In genomic region chr10:41809080-41809770, GRCm38 (mm10) we compare ENCODE assay signal across 7 mouse cellular contexts. TPM values are rescaled to one million over a fixed set of nuclear protein-coding genes. Genes with fewer than 3 reads are reported as not detected.
DNase-seq lines count a peak whose midpoint lies in the region; ATAC-seq lines count a peak whose summit lies in the region.

No protein-coding gene starts in this region.

- H3K4me2 ChIP-seq in embryonic facial prominence, embryonic 12.5 days (replicated peaks), result peak overlapping the region; percentile 78
- H3K4me2 ChIP-seq in heart, embryonic 11.5 days, result peak overlapping the region; percentile 82
- H3K4me2 ChIP-seq in lung, embryonic 16.5 days (ENCODE audit: low read depth, low read length), result peak overlapping the region; percentile 59

- H3K36me3 ChIP-seq in embryonic facial prominence, embryonic 12.5 days, result no peaks in the 10 kb centered on the region
- H3K36me3 ChIP-seq in heart, embryonic 11.5 days (ENCODE audit: control insufficient read depth, insufficient read depth, low read length), result no peaks in the 10 kb centered on the region; the same call in 1 of the 2 replicates
- no peaks in the 10 kb centered on the region for H3K36me3 ChIP-seq in lung, embryonic 16.5 days (ENCODE audit: control insufficient read depth, insufficient read depth, low read length)

- H3K27ac ChIP-seq in embryonic facial prominence, embryonic 12.5 days, result peak overlapping the region; percentile 96
- H3K27ac ChIP-seq in heart, embryonic 11.5 days (ENCODE audit: low read depth, low read length), result peak overlapping the region; percentile 96
- H3K27ac ChIP-seq in lung, embryonic 16.5 days (ENCODE audit: low read length), result peak overlapping the region; percentile 98

- H3K27me3 ChIP-seq in embryonic facial prominence, embryonic 12.5 days, result no peaks in the 10 kb centered on the region
- H3K27me3 ChIP-seq in heart, embryonic 11.5 days (ENCODE audit: control insufficient read depth, insufficient read depth, low read length), result no peaks in the 10 kb centered on the region
- no peaks in the 10 kb centered on the region for H3K27me3 ChIP-seq in lung, embryonic 16.5 days (ENCODE audit: control insufficient read depth, insufficient read depth, low read depth, low read length)

- H3K4me3 ChIP-seq in embryonic facial prominence, embryonic 12.5 days, result peak overlapping the region; percentile 75
- H3K4me3 ChIP-seq in heart, embryonic 11.5 days (ENCODE audit: low read depth, low read length), result peak overlapping the region; percentile 67
- H3K4me3 ChIP-seq in lung, embryonic 16.5 days (ENCODE audit: low read length), result peak overlapping the region; percentile 78

- DNase-seq in ES-CJ7 (ENCODE audit: low read depth, low spot score), result peak; percentile 96
- DNase-seq in adrenal gland, adult 2 months, result peak; percentile 90
- DNase-seq in kidney, postnatal 14 days, result peak; percentile 91
- peak; percentile 92 to 94 for DNase-seq in right cerebral cortex, postnatal 10 days (ENCODE audit: low spot score in 2 of 2)

- H3K9me3 ChIP-seq in embryonic facial prominence, embryonic 12.5 days, result no peaks in the 10 kb centered on the region
- H3K9me3 ChIP-seq in heart, embryonic 11.5 days (replicated peaks; ENCODE audit: control insufficient read depth, low read length), result no peaks in the 10 kb centered on the region
- no peaks in the 10 kb centered on the region for H3K9me3 ChIP-seq in lung, embryonic 16.5 days (ENCODE audit: control insufficient read depth, low read length)

- ATAC-seq in embryonic facial prominence, embryonic 12.5 days (ENCODE audit: insufficient number of reproducible peaks, insufficient read depth, low FRiP score, low TSS enrichment), result peak; percentile 79
- ATAC-seq in heart, embryonic 11.5 days (replicated peaks; ENCODE audit: insufficient number of reproducible peaks, low FRiP score, low TSS enrichment), result peak; percentile 75
- peak; percentile 75 for ATAC-seq in lung, embryonic 16.5 days (ENCODE audit: low read depth)

- WGBS in embryonic facial prominence, embryonic 12.5 days, result 5% methylated on average over 25 of the region's 25 CpGs
- WGBS in heart, embryonic 11.5 days (ENCODE audit: insufficient replicate concordance), result 3% methylated on average over 25 of the region's 25 CpGs
- WGBS in lung, embryonic 16.5 days, result 2% methylated on average over 25 of the region's 25 CpGs

- peaks cover 22% of the 10 kb centered on the region for H3K4me1 ChIP-seq in embryonic facial prominence, embryonic 12.5 days
- peaks cover 19% of the 10 kb centered on the region for H3K4me1 ChIP-seq in heart, embryonic 11.5 days (ENCODE audit: control insufficient read depth, insufficient read depth, low read length)
- peaks cover 22% of the 10 kb centered on the region for H3K4me1 ChIP-seq in lung, embryonic 16.5 days (replicated peaks; ENCODE audit: control insufficient read depth, insufficient read depth, low read length)

- peak overlapping the region; percentile 78 for H3K9ac ChIP-seq in embryonic facial prominence, embryonic 12.5 days
- peak overlapping the region; percentile 79 for H3K9ac ChIP-seq in heart, embryonic 11.5 days (ENCODE audit: low read depth, low read length)
- H3K9ac ChIP-seq in lung, embryonic 16.5 days (ENCODE audit: low read length), result peak overlapping the region; percentile 84

RNA-seq across cellular contexts. Expression of gene Cep57l1, which starts 0.4 kb away (rescaled TPM):
- 1 to 10 TPM; 4.5 to 7.2 TPM for total RNA-seq in adrenal gland, adult 2 months (2021)
- 0.22 and 0.41 TPM in 2 replicates for polyA plus RNA-seq in adrenal gland, adult 2 months (2012; rRNA removed)
- polyA plus RNA-seq in embryonic facial prominence, embryonic 12.5 days (2016; fragmentation: Nextera tagmentation; extraction: Ambion mirVana), result 24.1 and 26.3 TPM in 2 replicates
- 19.4 and 22.8 TPM in 2 replicates for polyA plus RNA-seq in heart, embryonic 11.5 days (2014; fragmentation: Nextera tagmentation; extraction: Ambion mirVana)
- 28.8 and 28.9 TPM in 2 replicates for polyA plus RNA-seq in lung, embryonic 16.5 days (2015; fragmentation: Nextera tagmentation; extraction: Ambion mirVana)

RNA-seq across cellular contexts. Expression of gene Sesn1, which starts 0.5 kb away (rescaled TPM):
- 10 to 100 TPM; 15.6 to 19.7 TPM for total RNA-seq in adrenal gland, adult 2 months (2021)
- polyA plus RNA-seq in adrenal gland, adult 2 months (2012; rRNA removed), result 12.3 and 12.4 TPM in 2 replicates
- polyA plus RNA-seq in embryonic facial prominence, embryonic 12.5 days (2016; fragmentation: Nextera tagmentation; extraction: Ambion mirVana), result 38.9 and 42.3 TPM in 2 replicates
- polyA plus RNA-seq in heart, embryonic 11.5 days (2014; fragmentation: Nextera tagmentation; extraction: Ambion mirVana), result 23.1 and 26.3 TPM in 2 replicates
- 29.2 and 29.8 TPM in 2 replicates for polyA plus RNA-seq in lung, embryonic 16.5 days (2015; fragmentation: Nextera tagmentation; extraction: Ambion mirVana)

Comparison
In these comparisons a context has a peak if more than half of its experiments do, and no peak if none do; other contexts are left out.
1. Peak in every context shown above with its lines: DNase-seq, ATAC-seq, H3K4me3 ChIP-seq and H3K27ac ChIP-seq.
2. RNA of gene Cep57l1, which starts 0.4 kb away (polyA plus RNA-seq): 28.8 to 28.9 TPM in lung, embryonic 16.5 days, 24.1 to 26.3 TPM in embryonic facial prominence, embryonic 12.5 days and 19.4 to 22.8 TPM in heart, embryonic 11.5 days; 0.22 to 0.41 TPM in adrenal gland, adult 2 months; every median in the first group is over 10 times any median in the second.